Mouse (Mus musculus): ENCODE data around the gene Mtx2. TPM values are rescaled to one million over a fixed set of nuclear protein-coding genes. Genes with fewer than 3 reads are reported as not detected.

Mtx2 gene
- polyA plus RNA-seq, 1 experiment, result 30.2 TPM

DNA sequence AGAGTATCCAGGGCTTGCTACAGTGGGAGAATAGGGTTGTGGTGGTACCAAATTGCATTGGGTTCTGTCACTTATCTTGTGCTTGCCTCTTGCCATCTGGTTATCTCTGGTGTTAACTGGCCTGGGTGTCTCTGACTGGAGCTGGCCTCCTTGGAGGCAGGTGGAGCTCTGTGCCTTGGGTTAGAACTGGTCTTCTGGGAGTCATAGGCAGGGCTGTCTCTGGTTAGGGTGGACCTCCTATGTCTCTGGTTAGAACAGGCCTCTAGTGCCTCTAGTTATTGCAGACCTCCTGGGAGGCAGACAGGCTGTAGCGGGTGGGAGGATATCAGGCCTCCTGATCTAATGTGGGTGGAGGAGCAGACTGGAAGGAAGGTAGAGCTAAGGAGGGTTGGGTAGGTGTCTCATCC, 36.5 kb downstream of the Mtx2 start:
- no peak overlapping the region for H3K27ac ChIP-seq (ENCODE audit: insufficient read depth, low read depth, low read length)
- no peaks in the 10 kb centered on the region for H3K4me1 ChIP-seq (ENCODE audit: control insufficient read depth, insufficient read depth, low read length)
- no peak overlapping the region for H3K4me3 ChIP-seq (ENCODE audit: insufficient read depth, low read length)
- TF ChIP-seq CTCF (IDR thresholded peaks at IDR 0.05; ENCODE audit: low read depth, low read length) (no peak), POLR2A (IDR thresholded peaks at IDR 0.05; ENCODE audit: borderline replicate concordance, low read depth, low read length) (no peak)

DNA sequence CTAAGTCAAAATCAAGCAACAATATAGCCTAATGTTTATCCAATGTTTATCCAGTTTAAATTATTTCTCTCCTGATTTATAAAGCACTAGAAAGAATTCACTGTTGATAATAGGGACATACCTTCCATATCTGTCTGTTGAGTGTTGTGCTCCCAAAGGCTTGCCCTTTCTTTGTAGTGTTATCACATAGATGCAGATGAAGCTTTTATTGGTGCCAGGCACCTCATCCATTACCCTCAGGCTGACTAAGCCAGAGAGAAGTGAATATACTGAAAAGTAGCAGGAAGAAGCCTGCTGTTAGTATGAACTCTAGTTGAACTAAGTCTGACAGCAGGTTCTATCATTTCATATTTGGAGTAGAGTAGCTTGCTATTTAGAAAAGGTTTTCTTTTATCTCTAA, 39.8 kb downstream of the Mtx2 start:
- Histone ChIP-seq H3K4me3 (ENCODE audit: insufficient read depth, low read length) (no peak overlapping the region), H3K27ac (ENCODE audit: insufficient read depth, low read depth, low read length) (no peak overlapping the region), H3K4me1 (ENCODE audit: control insufficient read depth, insufficient read depth, low read length) (no peaks in the 10 kb centered on the region)
- TF ChIP-seq CTCF (IDR thresholded peaks at IDR 0.05; ENCODE audit: low read depth, low read length) (no peak), POLR2A (IDR thresholded peaks at IDR 0.05; ENCODE audit: borderline replicate concordance, low read depth, low read length) (no peak)

DNA sequence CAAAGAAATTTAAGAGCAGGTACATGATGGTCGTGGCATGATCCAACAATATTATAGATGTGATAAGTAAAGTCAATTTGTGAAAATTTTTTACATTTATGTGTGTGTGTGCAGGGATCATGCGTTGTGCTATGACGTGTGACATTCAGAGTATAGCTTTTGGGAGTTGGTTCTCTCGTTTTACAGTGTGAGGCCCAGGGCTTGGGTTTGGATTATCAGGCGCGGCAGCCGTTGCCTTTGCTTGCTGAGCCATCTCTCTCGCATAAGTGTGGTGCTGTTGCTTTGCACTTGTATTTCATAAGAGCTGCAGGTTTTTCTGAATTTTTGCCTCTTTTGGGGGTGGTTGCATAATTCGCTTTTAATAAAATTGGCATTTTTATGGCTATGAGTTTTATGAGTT, 48.4 kb downstream of the Mtx2 start:
- TF ChIP-seq CTCF (IDR thresholded peaks at IDR 0.05; ENCODE audit: low read depth, low read length) (no peak), POLR2A (IDR thresholded peaks at IDR 0.05; ENCODE audit: borderline replicate concordance, low read depth, low read length) (no peak)
- Histone ChIP-seq H3K4me1 (ENCODE audit: control insufficient read depth, insufficient read depth, low read length) (no peaks in the 10 kb centered on the region), H3K27ac (ENCODE audit: insufficient read depth, low read depth, low read length) (no peak overlapping the region), H3K4me3 (ENCODE audit: insufficient read depth, low read length) (no peak overlapping the region)

DNA sequence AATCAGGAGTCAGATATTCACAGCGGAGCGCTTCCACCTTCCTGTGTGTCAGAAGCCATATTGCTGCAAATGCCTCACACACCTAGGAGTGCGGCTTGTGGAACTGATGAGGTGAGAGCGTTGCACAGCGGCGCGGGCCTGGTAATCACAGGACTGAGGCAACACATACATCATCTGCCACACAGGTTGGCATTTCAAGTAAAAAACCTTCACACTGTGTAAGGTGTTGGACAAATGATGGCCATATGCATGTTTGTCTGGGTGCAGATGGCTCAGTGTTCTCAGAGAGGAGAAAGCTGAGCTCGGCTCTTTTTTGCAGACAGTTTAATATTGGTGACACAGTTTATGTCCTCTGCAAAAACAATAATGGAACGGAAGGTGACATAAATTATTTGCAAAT, 58.8 kb downstream of the Mtx2 start:
- Histone ChIP-seq H3K4me1 (ENCODE audit: control insufficient read depth, insufficient read depth, low read length) (peaks cover 2% of the 10 kb centered on the region; the same call in 1 of the 2 replicates), H3K27ac (ENCODE audit: insufficient read depth, low read depth, low read length) (no peak overlapping the region), H3K4me3 (ENCODE audit: insufficient read depth, low read length) (no peak overlapping the region)
- TF ChIP-seq CTCF (IDR thresholded peaks at IDR 0.05; ENCODE audit: low read depth, low read length) (no peak), POLR2A (IDR thresholded peaks at IDR 0.05; ENCODE audit: borderline replicate concordance, low read depth, low read length) (no peak)

DNA sequence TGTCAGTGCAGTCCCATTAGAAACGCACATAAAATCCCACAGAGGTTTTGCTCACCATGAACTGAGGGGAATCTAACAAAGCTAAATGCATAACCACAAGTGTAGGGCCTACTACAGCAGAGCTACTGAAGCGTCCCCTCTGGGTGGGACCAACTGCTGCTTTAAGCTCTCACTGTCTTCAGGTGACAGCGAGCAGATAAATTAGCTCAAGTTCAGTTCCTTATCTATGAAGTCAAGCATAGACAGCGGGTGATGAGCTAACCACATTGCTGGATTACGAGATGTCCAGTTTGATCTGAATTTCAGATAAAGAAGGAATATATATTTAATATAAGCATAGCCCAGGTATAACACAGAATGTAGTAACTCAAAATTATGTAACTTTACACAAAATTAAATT, 66.3 kb downstream of the Mtx2 start:
- Histone ChIP-seq H3K27ac (ENCODE audit: insufficient read depth, low read depth, low read length) (no peak overlapping the region), H3K4me1 (ENCODE audit: control insufficient read depth, insufficient read depth, low read length) (no peaks in the 10 kb centered on the region), H3K4me3 (ENCODE audit: insufficient read depth, low read length) (no peak overlapping the region)
- no peak for TF ChIP-seq POLR2A (IDR thresholded peaks at IDR 0.05; ENCODE audit: borderline replicate concordance, low read depth, low read length)
- TF ChIP-seq CTCF (IDR thresholded peaks at IDR 0.05; ENCODE audit: low read depth, low read length), result no peak

DNA sequence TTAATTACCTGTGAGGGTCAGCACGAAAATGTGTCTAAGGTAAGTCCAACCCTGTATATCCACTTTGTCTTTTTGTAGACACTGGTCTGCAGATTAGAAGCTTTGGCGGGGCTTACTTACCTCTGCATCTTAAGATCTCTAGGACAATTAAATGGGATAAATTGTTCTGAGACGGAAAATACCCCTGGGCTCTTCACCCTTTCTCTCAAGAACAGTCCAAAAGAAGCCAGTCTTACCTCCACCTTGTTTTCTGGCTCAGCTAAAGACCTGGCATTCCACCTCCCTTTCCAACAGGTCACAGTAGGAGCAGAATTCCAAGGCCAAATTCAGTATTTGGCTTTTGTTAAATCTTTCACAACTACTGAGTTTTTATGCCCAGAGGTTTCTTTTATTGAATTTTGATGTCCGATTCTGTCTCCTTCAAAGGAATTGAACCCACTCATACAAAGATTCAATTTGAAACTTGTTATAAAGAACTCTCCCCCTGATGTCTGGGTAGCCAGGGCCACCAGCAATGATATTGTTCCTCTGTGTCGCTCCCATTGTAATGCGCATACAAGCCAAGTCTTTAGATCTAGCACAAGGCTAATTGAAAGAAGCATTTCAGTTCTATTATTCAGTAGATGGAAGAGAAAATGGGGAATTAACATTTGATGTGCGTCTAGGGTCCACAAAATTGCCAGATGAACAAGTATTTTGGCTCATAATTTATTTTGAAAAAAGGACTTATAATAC, 67.4 kb downstream of the Mtx2 start:
- TF ChIP-seq POLR2A (IDR thresholded peaks at IDR 0.05; ENCODE audit: borderline replicate concordance, low read depth, low read length) (no peak), CTCF (IDR thresholded peaks at IDR 0.05; ENCODE audit: low read depth, low read length) (no peak)
- Histone ChIP-seq H3K27ac (ENCODE audit: insufficient read depth, low read depth, low read length) (no peak overlapping the region), H3K4me3 (ENCODE audit: insufficient read depth, low read length) (no peak overlapping the region), H3K4me1 (ENCODE audit: control insufficient read depth, insufficient read depth, low read length) (no peaks in the 10 kb centered on the region)

DNA sequence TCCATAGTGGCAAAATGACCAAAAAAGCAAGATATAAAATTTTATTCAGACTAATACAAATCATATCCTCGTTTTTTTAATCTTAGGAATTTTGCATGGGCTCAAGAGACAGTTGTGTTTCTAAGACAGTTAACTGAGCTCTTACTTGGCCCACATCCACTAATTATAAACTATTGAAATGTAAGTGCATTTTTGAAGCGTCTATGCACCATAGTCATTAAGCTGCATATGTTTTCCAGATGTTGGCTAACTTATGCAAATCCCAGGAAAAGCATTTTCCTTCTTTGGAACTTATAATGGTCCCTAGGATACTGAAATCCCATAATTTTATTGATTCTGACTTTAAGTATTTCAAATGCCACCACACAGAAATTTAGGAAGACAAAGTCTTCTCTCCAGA, 68.5 kb downstream of the Mtx2 start:
- Histone ChIP-seq H3K4me1 (ENCODE audit: control insufficient read depth, insufficient read depth, low read length) (no peaks in the 10 kb centered on the region), H3K4me3 (ENCODE audit: insufficient read depth, low read length) (no peak overlapping the region), H3K27ac (ENCODE audit: insufficient read depth, low read depth, low read length) (no peak overlapping the region)
- TF ChIP-seq POLR2A (IDR thresholded peaks at IDR 0.05; ENCODE audit: borderline replicate concordance, low read depth, low read length) (no peak), CTCF (IDR thresholded peaks at IDR 0.05; ENCODE audit: low read depth, low read length) (no peak)

DNA sequence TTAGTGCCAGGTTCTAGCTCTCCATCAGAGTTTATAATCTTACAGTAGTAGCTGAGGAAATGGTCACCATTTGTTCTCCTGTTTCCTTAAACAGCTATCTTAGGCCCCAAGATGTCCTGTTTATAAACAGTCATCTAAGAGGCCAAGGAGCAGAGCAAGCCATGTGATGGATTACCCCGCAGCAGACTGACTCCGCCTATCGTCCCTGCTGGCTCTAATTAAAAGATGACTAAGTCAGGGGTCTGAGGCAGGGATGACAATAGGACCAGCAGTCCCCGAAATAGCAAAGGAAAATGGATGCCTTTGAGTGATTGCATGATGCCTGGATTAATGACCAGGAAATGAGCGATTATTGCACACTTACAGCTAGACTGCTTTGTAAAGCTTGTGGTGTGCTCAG, 74.4 kb downstream of the Mtx2 start:
- Histone ChIP-seq H3K27ac (ENCODE audit: insufficient read depth, low read depth, low read length) (no peak overlapping the region), H3K4me1 (ENCODE audit: control insufficient read depth, insufficient read depth, low read length) (no peaks in the 10 kb centered on the region), H3K4me3 (ENCODE audit: insufficient read depth, low read length) (no peak overlapping the region)
- no peak for TF ChIP-seq CTCF (IDR thresholded peaks at IDR 0.05; ENCODE audit: low read depth, low read length)
- no peak for TF ChIP-seq POLR2A (IDR thresholded peaks at IDR 0.05; ENCODE audit: borderline replicate concordance, low read depth, low read length)

DNA sequence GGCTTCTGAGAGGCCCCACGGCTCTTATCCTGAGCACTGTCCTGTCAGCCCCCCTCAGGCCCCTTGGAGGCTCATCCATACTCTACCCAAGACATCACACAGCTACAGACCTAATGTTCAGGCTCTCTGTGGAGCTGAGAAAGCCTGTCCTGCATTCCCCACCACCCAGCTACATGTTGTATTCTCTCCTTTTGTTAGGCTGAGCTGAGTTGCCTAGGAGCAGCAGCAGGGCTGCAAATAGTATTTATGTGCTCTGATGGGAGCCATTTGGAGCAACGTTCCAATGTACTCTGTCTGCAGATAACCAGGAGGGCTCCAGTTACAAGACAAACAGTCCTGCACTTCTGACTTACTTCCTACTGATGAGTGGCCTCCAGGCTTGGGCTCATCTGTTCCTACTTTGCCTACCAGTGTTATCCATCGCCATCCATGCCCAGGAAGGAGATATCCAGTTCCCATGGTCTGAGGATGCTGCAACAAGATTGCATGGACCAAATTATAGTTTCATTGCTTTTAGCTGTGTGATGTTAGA, 76.2 kb downstream of the Mtx2 start:
- Histone ChIP-seq H3K4me1 (ENCODE audit: control insufficient read depth, insufficient read depth, low read length) (no peaks in the 10 kb centered on the region), H3K4me3 (ENCODE audit: insufficient read depth, low read length) (no peak overlapping the region), H3K27ac (ENCODE audit: insufficient read depth, low read depth, low read length) (no peak overlapping the region)
- TF ChIP-seq POLR2A (IDR thresholded peaks at IDR 0.05; ENCODE audit: borderline replicate concordance, low read depth, low read length), result no peak
- no peak for TF ChIP-seq CTCF (IDR thresholded peaks at IDR 0.05; ENCODE audit: low read depth, low read length)

DNA sequence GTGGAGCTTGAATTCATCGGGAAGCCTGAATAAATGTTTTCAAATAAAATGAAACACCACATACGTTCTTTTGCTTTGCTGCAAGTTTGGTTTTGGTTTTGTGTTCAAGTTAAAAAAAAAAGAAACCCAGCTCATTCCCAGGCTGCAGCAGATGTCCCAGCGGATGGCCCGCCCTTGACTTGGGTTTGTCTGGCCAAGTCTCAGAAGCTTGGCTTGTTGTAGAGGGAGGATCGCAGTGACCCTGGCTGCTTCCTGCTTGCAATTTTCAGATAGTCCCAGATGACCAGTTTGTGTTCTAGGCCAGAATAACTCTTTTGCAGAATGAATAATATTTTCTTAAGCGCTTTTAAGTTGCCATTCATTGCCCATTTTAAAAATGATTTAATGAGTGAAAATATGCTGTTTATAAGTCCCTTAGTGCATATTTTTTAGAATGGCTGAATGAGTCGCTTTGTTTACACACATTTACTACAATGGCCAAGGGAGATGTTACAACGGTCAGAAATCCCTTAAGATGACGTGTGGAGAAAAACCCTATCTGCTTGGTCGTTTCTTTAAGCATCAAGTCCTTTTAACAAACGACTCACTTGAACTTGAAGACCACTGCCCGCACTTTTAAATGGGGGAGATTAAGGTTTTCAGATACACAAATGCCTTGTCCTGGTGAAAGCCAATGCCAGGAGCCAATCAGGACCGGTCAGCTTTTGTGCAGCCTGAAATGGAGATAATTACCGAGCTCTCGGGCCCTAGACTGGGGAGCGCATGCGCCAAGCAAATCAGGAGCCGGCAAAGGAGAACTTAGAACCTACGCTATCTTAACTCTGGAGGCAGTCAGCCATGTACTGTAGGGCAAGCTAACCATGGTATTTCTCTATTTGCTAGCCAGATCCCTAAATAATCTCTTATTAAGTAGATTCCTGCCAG, 82.0 kb downstream of the Mtx2 start:
- no peaks in the 10 kb centered on the region for H3K4me1 ChIP-seq (ENCODE audit: control insufficient read depth, insufficient read depth, low read length)
- no peak overlapping the region for H3K4me3 ChIP-seq (ENCODE audit: insufficient read depth, low read length)
- no peak for TF ChIP-seq POLR2A (IDR thresholded peaks at IDR 0.05; ENCODE audit: borderline replicate concordance, low read depth, low read length)
- no peak for TF ChIP-seq CTCF (IDR thresholded peaks at IDR 0.05; ENCODE audit: low read depth, low read length)
- H3K27ac ChIP-seq (ENCODE audit: insufficient read depth, low read depth, low read length), result no peak overlapping the region
